Mouse (Mus musculus): Measurements from ENCODE around the gene Wscd2.
"Not testable (repeated sequence)": the region's sequence is repeated elsewhere in the genome, so short reads cannot be mapped to it uniquely, and the experiment has no call there.

Gene Wscd2

GRCm38 (mm10) chr5:113586458-113586849, 96.3 kb downstream of the Wscd2 start:
- not testable (repeated sequence) for DNase-seq

DNA sequence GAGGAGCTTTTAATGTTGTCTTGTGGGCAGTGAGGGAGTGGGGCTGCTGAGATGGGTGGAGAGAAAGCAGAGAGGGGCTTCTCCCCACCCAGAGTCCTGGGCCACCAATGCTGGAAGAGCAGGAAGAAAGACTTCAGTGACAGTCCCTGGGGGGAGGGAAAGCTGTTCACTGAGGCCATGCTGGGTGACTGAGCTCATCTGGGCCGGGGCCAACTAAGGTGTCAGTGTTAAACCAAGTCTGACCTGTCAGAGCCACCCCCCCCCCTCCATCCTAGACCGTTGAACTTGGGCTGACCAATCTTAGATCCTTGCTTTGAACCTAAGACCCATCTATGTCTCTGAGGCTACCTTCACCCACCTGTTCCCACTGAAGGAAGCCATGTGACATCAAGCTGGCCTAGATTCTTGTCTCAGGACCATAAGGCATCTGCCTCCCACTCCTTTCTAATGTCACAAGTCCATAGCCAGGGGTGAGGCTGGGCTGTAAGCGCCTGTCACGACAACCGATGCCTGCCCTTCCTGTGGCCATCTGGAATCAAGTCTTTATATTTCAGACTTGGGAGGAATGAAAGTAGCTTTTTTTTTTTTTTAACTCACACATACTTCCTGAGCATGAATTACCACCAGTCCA, 100.0 kb downstream of the Wscd2 start:
- no peak for DNase-seq

- DNase-seq: no peak
These were observed 101.0 kb downstream of the Wscd2 start for GRCm38 (mm10) chr5:113591166-113591565.

- no peak for DNase-seq
These were observed 101.7 kb downstream of the Wscd2 start for GRCm38 (mm10) chr5:113591751-113592230.

GRCm38 (mm10) chr5:113593911-113594705, 104.0 kb downstream of the Wscd2 start:
- DNase-seq: no peak

DNA sequence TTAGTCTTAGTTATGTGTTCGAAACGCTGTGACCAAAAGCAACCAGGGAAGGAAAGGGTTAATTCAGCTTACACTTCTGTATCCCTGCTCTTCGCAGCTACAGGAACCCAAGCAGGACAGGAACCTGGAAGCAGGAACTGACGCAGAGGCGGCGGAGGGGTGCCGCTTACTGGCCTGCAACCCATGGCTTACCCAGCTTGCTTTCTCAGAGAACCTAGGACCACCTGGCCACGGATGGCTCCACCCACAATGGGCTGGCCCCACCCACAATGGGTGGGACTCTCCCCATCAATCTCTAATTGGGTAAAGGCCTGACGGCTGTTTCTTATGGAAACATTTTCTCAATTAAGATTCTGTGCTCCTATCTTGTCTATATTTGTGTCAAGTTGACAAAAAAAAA, 106.1 kb downstream of the Wscd2 start:
- no peak for DNase-seq

DNA sequence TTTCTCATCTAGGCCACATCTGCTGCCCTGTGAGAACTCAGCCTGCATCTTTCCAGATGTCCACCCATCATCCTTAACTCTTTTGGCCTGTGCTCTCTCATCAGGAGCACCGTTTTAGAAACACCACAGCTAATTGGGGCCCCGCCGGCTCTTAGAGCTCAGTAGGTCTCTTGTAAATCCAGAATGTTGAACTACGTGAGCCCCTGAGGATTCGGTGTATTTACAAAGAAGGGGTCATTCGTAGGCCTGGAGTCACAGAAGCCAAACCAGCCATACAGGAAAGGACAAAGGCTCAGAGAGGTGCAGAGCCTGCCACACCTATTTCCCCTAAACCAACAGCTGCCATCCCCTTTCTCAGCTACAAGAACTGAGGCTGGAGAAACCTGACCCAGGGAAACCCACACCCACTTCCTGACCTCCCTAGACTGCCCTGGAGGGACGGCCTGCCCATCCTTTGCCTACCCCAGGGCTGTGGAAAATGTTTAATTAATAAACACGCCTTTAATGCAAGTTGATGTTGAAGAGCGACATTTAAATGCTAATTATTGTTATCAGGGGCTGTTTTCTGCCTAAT, 106.7 kb downstream of the Wscd2 start:
- DNase-seq: no peak

GRCm38 (mm10) chr5:113600181-113600580, 110.0 kb downstream of the Wscd2 start:
- DNase-seq: no peak

DNA sequence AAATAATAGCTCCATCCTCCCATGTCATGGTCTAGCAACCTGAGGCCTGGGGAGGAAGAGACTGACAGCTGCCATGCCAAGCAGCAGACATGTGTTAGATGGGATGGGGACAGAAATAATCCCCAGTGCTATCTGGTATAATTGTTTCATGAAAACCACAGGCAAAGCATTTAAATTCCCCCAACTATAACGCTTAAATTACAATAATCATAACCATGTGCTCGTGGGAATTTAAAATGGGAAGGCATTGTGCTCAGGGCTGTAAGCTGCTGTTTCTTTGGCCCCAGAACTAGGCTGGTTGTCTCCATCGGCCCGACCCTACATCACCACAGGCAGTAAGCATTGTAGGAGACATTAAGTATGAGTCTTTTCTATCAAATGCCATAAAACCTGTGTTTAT, 110.7 kb downstream of the Wscd2 start:
- DNase-seq: no peak

- no peak for DNase-seq
These were observed 113.3 kb downstream of the Wscd2 start for GRCm38 (mm10) chr5:113603471-113603870.

- DNase-seq: no peak
These were observed 114.6 kb downstream of the Wscd2 start for GRCm38 (mm10) chr5:113604758-113605157.

DNA sequence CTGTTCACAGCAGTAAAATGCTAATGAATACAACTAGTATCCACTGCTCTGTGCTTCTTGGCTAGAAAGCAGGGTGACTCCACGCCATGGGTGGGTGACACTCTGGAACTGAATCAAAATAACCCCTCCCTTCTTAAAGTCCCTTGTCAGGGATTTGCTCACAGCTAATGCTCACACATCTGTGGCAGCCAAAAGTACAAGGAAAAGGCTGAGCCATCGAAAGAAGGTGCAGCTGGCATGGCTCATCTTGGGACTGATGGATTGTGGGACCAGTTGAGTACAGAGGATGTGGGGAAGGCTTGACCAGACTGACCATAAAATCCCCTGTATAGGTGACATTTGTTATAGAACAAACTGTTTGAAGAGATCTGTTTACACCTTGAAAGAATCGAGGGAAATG, 116.0 kb downstream of the Wscd2 start:
- no peak for DNase-seq

DNA sequence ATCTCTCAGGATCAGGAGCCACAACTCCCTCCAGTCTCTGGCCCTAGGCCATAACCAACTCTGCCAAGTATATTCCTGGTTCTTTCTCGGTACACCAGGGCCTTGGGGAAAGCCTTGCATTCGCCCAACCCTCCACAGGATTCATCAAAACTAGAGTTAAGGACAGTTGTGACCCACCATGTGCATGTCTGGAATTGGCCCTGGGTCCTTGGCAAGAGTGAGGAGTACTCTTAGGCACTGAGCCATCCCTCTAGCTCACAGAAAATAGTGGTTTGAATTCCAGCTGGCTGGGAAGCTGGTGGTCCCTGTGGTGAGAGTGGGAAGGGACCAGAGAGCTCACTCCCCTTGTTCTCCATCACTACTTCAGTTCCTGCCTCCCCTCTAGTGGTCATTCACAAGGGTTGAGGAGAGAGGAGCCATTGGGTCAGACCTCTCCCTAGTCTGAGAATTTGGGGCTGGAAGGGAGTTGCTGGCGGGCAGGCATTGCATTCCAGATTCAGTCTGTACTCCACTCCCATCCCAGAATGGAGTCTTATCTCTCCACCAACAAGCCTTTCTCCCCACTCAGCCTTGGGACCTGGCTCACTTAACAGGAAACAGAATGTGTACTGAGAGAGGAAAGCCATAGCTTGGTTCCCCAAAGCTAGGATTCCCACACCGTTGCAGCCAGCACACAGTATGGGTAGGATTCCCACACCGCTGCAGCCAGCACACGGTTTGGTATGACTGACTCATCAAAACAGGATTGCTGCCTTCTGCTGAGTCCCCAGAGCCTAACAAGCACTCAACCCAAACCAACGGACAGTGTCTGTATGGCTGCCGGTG, 117.0 kb downstream of the Wscd2 start:
- no peak for DNase-seq

- no peak for DNase-seq
These were observed 117.9 kb downstream of the Wscd2 start for GRCm38 (mm10) chr5:113607941-113608431.

- DNase-seq: no peak
These were observed 118.4 kb downstream of the Wscd2 start for GRCm38 (mm10) chr5:113608511-113608910.

- no peak for DNase-seq
These were observed 119.8 kb downstream of the Wscd2 start for GRCm38 (mm10) chr5:113609891-113610290.

DNA sequence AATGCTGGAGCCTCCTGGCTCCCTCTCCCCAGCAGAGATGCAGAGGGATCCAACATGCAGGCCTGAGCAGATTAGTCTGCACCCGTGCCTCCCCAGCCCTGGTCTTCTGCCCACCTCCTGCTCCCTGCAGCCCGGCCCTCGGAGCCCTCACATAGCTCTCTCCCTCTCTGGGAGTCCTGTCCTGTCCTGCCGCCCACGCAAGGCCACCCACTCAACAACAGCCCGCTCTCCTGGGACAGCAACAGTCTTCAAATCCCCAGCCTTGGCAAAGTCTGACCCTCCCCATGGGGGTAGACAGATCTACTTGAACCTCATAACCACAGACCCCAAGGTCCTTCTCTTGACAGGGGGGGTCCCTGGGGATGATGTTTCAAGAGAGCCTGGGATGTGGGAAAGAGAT, 120.4 kb downstream of the Wscd2 start:
- DNase-seq: no peak

DNA sequence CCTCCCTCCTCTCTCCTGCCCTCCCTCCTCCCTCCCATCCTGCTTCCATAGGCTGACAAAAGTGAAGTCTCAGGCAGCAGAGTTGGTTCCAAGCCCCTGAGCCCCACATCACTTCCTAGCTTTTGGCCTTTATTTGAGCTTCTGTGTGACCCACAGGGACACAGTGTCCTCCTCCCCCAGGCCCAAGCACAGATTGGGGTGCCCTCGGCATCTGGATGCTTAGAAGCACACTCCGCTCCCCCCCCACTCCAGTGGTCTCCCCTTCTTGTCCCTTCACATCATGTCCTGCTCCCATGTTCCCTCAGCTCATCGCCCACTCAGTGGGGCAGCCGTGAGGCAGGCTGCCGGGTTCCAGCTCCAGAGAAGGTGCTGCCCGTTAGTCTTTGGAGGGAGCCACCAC, 121.0 kb downstream of the Wscd2 start:
- no peak for DNase-seq

DNA sequence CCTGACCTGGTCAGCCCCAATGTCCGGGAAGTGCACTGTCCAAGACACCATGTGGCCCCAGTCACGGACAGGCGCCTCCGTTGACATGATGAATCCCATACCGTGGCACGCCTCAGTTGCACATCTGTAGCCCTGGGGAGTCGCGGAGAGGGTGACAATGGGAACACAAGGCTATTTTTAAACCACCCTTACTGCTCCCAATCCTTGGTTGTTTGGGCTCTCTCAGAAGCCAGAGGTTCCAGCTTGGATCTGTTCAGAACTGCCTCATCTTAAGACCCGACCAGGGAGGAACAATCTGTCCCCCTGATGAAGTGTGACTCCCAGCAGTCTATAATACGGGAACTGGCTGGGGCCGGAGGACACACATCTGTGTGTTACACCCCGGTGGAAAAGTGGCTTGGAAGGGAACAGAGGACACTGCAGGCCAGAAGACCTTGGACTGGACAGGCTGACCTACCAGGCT, 121.7 kb downstream of the Wscd2 start:
- no peak for DNase-seq

GRCm38 (mm10) chr5:113618716-113619115, 128.6 kb downstream of the Wscd2 start:
- DNase-seq: no peak

DNA sequence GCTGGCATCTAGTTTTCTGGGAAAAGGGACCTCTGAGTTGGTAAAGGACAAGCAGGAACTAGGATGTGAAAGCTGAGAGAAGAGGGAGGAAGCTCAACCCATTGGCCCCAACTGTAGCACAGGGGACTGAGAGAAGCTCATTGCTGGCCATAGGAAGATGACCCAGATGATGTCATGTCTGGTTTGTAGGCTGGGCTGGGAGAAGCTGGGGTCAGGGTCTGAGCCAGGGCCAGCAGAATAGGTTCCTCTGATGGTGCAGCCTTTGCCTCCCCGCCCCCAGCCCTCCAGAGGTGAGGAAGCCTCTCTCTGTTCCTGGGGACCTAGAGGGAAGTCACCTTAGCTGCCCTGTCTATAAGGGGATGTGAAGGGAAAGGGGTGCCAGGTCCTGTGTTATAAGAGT, 129.0 kb downstream of the Wscd2 start:
- no peak for DNase-seq

DNA sequence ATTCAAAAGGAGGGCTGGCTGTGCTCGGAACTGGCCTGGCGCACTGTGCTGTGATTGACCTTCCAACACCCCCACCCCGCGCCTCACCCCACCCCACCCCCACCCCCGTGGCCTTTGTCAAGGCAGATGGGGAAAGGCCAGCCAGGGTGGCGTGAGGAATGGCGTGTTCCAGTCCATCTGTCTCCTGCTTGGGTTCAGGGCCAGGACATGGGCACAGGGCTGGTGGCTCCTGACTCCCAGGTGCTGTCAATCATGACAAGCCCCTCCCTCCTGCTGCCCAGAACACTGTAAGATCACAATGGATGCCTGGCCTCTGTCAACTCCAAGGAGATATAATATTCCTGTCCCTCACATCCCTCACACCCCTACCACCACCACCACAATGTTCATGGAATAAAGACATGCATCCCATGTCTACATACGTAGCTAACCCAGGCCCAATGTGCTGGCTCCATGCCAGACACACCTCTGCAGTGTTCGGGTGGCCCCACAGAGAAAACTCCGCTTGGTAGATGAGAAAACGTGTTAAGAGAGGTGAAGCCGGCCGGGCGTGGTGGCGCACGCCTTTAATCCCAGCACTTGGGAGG, 130.1 kb downstream of the Wscd2 start:
- DNase-seq: no peak

GRCm38 (mm10) chr5:113620999-113621398, 130.9 kb downstream of the Wscd2 start:
- no peak for DNase-seq

Data from thymus, postnatal 4 days (tissue).